Mouse (Mus musculus): Measurements from ENCODE around the gene Ergic1.

Gene Ergic1

DNA sequence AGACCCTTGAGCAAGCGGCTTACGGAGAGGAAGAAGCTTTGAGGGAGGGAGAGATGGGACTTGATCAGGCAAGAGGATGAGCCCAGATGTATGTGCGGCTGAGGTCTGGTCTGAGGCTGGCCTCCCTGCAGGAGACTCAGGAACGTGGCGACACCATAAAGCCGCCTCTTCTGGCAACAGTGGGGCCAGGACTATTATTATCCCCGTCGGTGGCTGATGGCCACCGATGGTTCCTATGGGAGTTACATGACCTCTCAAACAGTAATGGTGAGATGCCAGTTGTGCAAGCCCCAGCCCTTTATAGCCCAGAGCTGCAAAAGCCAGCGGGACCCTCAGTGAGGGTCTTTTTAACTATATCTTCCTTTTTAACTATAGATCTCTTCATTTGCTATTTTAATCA, 63.7 kb downstream of the Ergic1 start:
- no peak for DNase-seq (ENCODE audit: low read depth, low spot score)

DNA sequence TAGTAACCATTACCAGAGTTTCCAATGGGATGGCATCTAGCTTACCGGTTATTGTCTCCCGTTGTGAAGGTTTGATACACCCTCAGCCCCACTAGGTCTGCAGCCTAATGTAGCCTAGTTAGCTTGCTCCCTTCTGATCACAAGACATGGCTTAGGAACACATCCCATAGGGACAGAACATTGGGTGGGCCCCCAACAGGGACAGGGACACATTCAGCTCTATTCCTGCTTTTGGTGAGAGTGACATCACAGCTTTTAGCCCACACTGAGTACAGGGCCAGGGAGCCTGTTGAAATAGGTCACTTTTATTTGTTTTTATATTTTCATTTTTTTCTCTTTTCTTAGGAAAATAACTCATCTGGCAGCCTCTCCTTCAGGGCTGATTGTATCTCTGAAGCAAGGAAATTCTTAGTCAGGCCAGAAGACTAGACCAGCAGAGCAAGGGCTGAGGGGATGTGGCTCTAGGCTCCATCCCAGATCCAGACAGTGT, 64.3 kb downstream of the Ergic1 start:
- DNase-seq (ENCODE audit: low read depth, low spot score), result no peak

DNA sequence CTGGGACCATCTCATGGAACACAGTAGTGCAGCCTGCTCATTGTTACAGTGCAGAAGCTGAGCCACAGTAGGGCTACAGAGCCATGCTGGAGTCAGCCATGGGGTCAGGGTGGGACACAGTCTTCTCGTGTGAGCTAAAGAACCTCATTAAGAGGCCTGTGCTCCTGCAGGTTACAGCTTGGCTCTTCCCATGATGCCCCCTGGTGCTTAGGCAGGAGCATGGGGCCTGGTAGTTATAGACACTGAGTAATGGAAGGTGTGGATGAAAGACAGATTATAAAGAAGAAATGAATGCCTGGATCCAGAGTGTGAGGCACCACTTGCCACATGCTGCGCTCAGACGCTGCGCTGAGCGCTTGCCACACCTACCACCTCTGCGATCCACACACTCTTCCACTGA, 67.2 kb downstream of the Ergic1 start:
- DNase-seq (ENCODE audit: low read depth, low spot score), result no peak

DNA sequence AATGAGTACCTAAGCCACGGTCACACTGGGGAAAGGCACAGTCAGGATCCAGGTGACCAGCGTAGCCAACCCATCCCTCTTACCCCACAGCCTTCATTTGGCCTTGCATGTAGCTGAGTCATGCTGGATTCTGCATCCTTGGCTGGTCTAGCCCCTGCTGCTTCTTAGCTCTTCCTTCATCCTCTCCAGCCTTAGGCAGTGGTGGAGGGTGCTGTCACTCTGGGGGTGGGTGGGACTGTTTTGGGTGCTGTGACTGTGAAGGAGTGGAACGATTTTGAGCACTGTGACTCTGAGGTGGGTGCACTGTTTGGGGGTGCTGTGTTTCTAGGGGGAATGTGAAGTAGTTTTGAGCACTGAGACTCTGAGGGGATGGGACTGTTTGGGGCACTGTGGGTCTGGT, 67.6 kb downstream of the Ergic1 start:
- DNase-seq (ENCODE audit: low read depth, low spot score), result no peak

DNA sequence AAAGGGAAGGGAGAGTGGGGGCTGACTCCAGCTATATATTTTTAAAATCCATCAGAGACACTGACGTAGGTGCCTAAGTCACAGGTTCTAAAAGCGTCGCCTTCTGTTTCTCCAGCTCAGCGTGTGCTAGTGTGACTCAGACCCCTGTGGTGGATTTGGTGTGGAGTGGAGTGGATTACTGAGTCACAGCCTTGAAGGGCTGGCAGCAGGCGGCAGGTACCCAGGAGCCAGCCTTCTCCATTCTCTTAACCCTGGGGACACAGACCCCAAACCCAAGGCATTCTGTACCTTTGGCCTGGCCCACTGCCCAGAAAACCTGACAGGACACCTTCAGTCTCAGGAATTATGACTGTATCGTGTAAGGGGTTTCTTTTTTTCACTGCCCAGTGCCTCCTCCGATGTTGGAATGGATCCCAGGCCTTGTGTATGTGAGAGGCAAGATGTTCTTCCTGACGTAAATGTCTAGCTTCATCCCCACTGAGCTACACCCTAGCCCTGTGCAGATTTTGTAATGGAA, 70.6 kb downstream of the Ergic1 start:
- DNase-seq (ENCODE audit: low read depth, low spot score), result no peak

DNA sequence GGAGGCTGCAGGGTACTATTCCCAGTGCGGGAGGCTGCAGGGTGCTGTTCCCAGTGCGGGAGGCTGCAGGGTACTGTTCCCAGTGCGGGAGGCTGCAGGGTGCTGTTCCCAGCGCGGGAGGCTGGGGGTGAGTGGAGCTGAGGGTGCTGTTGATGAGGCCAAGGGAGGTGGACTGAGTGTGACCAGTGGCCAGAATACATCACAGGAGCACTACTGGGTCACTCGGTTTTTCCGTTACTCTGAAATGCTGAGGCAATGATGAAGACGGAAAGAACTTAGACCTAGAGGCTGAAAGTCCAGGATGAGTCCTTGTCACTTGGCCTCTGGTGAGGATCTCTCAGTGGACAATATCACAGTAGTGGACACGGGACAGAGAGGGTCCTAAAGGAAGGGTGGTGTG, 71.9 kb downstream of the Ergic1 start:
- no peak for DNase-seq (ENCODE audit: low read depth, low spot score)

DNA sequence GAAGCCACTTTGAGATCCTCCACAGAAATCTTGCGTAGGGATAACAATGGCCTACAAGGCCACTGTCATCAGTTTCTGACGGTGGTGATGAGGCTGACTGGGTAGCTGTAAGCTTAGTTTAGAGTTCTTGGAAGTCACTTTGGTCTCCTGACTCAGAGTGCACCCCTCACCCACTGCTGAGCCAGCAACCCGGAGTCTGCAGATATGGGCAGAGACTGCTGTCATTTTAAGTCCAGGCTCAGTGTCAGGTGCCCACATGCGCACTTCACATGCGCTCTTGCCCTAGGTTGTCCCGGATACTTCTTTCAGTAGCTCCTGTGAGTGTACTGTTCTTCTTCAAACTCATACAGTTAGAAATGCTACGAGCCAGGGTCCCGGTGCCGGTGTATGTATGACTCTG, 72.6 kb downstream of the Ergic1 start:
- DNase-seq (ENCODE audit: low read depth, low spot score), result no peak

DNA sequence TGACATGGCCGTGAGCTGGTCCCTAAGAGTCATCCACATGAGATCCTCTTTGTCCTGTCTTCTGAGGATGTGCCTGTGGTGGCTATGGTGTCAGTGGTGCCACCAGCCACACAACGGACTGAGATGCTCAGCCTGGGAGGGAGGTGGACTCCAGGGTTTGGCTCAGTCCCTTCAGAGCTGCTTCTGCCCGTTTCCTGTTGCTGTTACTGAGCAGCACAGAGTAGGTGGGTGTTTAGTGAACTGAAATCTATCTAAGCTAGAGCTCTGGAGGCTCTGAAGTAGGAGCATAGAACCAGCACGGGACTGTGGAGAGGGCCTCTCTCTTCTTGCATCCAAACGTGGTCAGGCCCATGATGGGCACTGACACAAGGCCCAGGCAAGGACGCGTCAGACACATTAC, 73.2 kb downstream of the Ergic1 start:
- no peak for DNase-seq (ENCODE audit: low read depth, low spot score)

DNA sequence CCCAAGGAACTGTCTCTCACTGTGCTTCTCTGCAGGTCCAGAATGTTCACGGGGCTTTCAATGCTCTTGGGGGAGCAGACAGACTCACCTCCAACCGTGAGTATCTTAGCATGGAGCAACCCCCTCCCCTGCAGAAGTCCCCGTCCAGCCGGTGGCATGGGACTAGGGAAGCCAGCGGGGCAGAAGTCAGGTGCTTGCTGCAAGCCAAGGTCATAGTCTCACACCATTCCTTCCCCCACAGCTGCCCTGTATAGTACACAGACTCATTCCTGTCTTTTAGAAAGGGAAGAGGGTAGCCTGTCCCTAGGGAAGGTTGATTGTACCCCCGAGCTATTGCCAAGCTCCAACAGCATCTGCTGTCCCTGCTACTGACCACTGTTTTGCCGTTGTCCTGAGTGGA, 74.7 kb downstream of the Ergic1 start:
- DNase-seq (ENCODE audit: low read depth, low spot score), result no peak

DNA sequence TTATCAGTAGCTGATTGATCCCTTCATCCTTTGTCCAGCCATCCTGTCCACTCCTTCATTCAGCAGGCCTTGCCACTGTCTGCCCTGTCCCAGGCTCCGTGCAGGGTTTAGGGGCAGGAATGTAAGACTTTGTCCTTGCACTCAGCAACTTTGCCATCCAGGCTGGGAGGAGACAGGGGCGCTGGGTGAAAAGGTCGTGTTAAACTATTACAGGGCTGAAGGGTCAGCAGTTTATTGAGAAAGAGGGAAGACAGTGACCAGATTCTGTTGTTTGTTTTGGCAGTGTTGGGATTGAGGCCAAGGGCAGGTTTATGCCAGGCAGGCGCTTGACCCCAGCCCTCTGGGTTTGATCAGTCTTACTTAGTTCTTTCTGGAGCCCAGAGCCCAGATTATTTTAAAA, 76.6 kb downstream of the Ergic1 start:
- no peak for DNase-seq (ENCODE audit: low read depth, low spot score)

DNA sequence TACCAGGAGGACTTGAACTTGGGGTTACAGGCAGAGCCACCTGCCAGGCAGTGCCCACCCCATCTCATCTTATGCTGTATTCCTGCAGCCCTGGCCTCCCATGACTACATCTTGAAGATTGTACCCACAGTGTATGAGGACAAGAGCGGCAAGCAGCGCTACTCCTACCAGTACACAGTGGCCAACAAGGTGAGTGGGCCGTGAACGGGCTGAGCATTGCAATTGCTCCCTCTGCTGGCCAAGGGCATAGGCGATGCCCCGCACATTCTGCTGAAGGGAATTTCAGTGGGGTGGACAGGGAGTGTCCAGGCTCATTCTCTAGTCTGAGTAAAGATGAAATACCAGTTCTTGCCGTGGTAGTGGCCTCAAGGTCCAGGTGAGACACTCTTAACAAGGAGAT, 77.4 kb downstream of the Ergic1 start:
- DNase-seq (ENCODE audit: low read depth, low spot score), result peak; percentile 70

DNA sequence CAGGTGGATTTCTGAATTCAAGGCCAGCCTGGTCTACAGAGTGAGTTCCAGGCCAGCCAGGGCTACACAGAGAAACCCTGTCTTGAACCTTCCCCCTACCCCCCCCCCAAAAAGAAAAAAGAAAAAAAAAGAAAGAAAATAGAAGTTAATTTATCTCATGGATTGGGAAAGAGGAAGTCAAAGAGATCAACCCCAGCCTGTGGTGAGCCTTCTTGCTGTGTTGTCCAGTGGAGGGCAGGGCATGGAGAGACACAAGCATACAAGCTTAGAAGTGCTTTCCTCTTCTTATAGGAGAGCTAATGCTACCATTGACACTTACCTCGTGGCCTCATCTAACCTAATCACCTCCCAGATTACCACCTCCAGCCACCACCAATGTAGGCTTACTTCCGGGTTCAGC, 78.5 kb downstream of the Ergic1 start:
- DNase-seq (ENCODE audit: low read depth, low spot score), result no peak

DNA sequence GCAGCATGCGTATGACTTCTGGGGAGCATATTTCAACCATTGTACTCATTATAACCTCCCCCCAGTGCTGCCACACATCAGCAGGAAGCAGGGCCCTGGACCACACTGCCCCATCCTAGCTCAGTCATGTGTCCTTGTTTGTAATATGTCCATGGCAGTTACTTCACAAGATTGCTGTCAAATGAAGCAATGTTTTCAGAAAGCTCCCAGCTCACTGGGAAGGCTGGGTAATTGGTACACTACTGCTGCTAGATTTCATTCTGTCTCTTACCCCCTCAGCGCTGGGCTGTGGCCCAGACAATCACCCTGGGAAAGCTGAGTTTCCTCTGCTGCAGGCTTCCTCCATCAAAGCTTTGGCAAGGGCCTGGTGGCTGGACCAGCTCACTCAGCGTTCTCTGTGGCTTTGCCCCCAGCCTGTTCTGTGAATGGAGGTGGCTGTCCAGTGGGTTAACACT, 79.0 kb downstream of the Ergic1 start:
- DNase-seq (ENCODE audit: low read depth, low spot score), result no peak

DNA sequence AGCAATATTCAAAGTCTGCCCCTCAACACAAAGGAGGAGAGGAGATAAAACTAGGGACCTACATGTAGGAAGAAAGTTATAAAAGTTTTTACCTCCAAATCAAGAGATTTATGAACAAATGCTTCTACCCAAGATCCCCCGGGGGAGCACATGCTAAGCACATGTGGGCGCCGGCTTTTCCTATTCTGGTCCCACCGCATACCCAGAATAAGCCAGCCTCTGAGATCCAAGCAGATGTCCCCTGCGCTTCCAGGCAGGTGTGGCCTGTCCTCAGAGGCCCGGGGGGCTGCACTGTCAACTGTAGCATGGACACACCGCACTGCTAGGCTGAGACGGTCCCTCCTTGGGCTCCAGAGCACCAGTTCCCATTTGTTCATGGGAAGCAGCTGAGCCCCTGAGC, 82.2 kb downstream of the Ergic1 start:
- DNase-seq (ENCODE audit: low read depth, low spot score), result no peak

DNA sequence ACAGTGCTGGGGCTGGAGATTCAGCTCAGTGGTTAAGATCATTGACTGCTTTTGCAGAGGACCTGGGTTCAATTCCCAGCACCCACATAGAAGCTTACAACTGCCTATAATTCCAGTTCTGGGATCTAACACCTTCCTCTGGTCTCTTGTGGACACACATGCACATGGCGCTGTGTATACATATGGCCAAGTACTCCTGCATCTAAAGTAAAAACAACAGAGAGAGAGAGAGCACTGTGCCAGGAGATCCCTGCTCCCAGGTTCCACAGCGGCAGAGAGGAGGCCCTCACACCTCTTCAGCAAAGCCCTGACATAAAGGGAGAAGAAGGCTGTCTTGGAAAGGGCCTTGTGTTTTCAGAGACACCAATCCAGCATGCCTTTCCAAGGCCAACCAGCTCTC, 82.7 kb downstream of the Ergic1 start:
- DNase-seq (ENCODE audit: low read depth, low spot score), result no peak

DNA sequence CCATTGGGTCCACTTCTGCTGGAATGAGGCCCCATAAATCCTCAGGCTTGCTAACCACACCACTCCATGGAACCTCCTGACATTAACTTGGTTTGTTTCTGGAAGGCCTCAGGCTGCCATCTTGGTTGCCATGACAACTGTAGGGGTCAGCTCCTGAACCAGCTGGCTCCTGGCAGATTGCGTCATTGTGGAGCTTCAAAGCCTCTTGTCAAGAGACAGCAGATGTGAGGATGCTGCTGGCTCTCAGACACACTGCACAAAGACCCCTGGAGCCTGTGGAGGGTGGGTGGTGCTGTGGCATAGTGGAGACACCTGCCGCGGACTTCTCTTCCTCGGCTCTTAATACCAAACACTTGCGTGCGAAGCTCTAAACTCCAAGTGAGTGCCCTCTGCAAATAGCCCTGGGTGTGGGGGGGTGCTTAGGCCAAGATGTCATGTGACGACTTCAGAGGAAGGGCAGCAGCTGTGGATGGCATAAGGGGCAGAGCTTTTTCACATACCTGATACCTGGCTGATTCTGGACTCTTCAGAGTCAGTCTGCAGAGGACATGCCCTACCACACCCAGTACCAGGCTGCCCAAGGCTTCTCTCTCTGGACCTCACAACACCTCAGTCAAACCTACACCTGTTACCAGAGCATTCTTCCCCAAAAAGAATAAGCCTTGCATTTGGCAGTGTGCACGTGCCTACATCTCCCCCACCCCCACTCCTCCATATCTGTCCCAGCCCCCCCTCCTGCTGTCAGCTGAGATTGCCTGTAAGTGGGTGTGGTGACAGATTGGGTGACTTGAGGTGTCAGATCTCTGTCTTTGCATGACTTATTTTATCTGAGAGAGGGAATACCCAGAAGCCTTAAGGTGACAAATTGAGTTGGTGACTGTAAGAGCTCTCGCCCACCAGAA, 83.5 kb downstream of the Ergic1 start:
- DNase-seq (ENCODE audit: low read depth, low spot score), result no peak

DNA sequence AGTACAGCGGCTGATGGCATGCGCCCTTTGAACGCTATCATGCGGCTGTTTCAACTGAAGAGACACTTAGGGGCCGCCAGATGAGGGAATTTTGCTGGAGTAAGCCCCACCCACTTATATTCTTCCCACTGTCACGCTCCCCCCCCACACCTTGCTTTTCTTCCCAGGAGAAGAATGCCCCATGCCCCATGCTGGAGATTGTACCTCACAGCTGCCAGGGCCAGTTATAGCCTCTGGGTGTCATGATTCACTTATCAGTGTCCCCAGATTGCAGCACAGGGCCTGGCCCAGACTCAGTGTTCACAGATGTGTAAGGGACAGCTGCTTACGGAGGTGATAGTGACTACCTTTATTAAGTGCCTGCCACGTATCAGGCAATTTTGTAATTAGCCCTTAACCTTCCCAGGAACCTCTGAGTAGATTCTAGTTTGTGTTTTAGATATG, 84.1 kb downstream of the Ergic1 start:
- no peak for DNase-seq (ENCODE audit: low read depth, low spot score)

DNA sequence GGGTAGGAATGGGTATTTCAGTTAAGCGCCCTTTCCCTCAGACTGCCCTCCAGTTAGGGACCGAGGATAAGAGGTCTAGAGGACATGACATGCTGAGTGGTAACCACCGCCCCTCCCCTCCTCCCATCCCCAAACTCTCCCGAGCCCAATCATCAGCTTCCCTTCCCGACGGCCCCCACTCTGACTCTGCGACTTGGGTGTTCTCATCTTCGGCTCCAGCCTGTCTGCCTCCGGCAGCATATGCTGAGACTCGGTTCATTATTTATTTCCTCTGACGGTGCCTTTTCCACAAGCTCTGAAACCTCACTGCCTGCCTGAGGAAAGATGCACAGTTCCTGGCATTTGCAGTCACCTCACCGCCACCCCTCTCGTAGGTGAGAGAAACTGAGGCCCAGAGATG, 86.0 kb downstream of the Ergic1 start:
- no peak for DNase-seq (ENCODE audit: low read depth, low spot score)

DNA sequence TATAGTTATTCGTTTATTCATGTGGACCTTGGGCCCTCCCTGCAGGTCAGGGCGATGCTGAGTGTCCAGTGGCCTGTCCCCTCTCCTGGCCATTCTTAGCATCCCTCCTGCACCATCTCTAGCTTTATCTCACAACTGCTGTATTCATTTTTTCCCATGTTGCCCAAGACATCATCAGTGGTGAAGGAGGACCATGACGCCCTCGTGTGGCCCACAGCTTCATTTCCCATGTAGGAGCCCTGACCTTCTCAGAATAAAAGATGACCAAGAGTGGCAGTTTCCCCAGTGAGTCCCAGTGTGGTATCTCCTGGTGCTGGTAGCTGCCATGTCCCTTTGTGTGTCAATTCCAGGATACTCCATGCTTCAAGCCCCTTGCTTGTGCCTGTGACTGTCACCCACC, 88.3 kb downstream of the Ergic1 start:
- DNase-seq (ENCODE audit: low read depth, low spot score), result no peak

DNA sequence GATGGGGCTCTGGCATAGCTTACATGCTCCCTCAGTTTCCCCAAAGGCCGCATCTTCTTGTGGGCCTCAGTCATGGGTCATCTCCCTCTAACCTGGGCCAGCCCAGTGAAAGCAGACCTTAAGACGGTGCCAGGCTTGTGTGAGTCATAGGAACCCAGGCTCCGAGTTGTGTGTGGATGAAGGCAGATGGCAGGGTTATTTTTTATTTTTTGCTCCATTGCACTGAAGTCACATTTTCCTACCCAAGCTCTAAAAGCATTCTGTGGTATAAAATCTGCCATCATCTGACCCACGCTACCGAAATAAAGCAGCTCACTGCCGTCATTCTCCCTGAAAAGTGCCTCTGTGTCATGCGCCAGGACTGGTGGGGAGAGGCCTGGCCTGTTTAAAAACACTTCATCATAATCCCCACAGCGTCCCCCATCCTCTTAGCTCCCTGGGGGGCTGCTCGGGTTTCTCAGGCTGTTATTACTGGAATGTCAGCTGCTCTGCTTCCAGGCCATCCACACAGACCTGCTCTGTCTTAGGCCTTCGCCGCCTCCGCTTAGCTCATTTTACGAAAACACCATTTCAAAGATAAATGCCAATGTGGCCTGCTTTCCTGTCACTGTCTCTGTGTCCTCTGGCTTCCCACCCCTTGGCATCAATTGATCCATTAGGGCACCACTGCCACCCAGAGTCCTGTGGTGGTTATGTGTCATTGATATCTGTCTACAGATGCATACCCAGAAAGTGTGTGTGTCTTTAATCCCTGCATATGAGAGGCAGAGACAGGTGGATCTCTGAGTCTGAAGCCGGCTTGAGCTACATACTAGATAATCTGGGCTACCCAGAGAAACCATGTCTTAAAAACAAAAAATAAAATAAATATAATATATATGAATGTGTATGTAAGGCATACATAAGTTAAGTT, 89.4 kb downstream of the Ergic1 start:
- DNase-seq (ENCODE audit: low read depth, low spot score), result no peak

DNA sequence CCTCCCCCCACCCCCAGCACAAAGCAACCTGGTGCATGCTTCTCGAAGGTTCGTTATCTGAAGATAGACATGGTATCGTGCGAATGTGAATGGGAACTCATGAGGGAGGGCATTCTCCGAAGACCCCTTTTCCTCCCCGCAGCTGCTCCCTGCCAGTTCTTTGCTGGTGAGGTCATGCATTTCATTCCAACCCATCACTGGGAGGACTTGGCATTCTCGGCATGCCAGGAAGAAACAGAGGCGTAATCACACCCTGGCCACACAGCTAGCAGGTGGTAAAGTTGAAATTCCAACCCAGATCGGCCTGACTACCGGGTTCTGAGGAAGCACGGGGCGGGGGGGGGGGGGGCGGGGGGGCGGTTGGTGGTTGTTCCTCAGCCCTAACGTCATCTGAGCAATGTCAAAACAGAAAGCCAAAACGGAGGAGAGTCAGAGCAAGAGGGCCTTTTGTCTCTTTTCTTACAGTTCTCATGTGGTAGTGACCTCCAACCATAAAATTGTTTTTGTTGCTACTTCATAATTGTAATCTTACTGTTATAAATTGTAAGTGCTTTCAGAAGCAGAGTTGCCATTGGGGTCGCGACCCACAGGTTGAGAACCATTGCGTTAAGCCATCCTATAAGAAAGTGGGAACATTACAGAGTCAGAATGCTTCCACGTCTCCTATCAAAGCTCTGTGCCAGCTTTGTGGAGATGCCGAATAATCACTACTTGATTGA, 97.7 kb downstream of the Ergic1 start:
- no peak for DNase-seq (ENCODE audit: low read depth, low spot score)

DNA sequence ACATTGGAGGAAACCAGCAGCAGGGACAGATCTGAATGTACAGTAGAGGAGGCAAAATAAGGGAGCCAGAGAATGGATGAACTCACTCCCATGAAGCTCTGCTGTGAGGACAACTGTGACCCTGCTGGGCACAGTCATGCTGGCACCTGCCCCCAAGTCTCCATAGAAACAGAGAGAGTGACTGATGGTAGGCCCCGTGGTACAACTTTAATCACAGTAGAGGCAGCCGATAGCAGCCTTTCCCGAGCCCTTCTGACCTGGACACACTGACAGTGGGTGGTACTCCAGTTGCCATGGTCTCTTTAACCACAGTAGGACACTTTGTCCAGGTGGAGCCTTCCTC, 98.3 kb downstream of the Ergic1 start:
- DNase-seq (ENCODE audit: low read depth, low spot score), result no peak

All from A20 (cell line).